Mouse (Mus musculus) gastrocnemius, postnatal 4 days (tissue): ENCODE results near the gene Aph1c. TPM values are rescaled to one million over a fixed set of nuclear protein-coding genes. Genes with fewer than 3 reads are reported as not detected.
"Not testable (repeated sequence)": the region's sequence is repeated elsewhere in the genome, so short reads cannot be mapped to it uniquely, and the experiment has no call there.

Experiments
- DNase-seq, 2 experiments: peaks; one replicate each; pipeline ENCODE4 v3.0.0; 2021 to 2022; ENCODE audit warnings: low spot score in 2 of 2, mixed read lengths in 2 of 2
- long read RNA-seq, 2 experiments: library from polyadenylated mRNA; stranded (forward); transcript quantifications; one replicate each; pipeline ENCODE4 v2.0.0; 2021
- total RNA-seq, 2 experiments: library from RNA; stranded (reverse); gene quantifications; 2 replicates each; pipeline ENCODE4 v1.2.3; 2021

Gene Aph1c
- under 1 TPM; 0.80 to 0.98 TPM for total RNA-seq
- long read RNA-seq, experiment 1, result 0 reads
- long read RNA-seq, experiment 2, partial matches to known transcripts, result 1 of 2 reads
- long read RNA-seq, experiment 2, other reads (novel, unspliced or antisense), result 1 of 2 reads

GRCm38 (mm10) chr9:66834318-66835096 is at the start of gene Aph1c:
Gene Aph1c (minus strand): TSS chr9:66834726.
- DNase-seq, result peak; percentile 93 to 97

GRCm38 (mm10) chr9:66883500-66883899 is 49.0 kb upstream of the Aph1c start:
- no peak for DNase-seq

- DNase-seq, result no peak
Measured at GRCm38 (mm10) chr9:66882406-66882821, 47.9 kb upstream of the Aph1c start.

GRCm38 (mm10) chr9:66881858-66882257 is 47.3 kb upstream of the Aph1c start:
- no peak for DNase-seq

- DNase-seq, result no peak
Measured at GRCm38 (mm10) chr9:66880752-66881151, 46.2 kb upstream of the Aph1c start.

- DNase-seq, result no peak
Measured at GRCm38 (mm10) chr9:66879486-66879885, 45.0 kb upstream of the Aph1c start.

- no peak for DNase-seq
Measured at GRCm38 (mm10) chr9:66878899-66879298, 44.4 kb upstream of the Aph1c start.

- DNase-seq, result no peak
Measured at GRCm38 (mm10) chr9:66876577-66876976, 42.1 kb upstream of the Aph1c start.

GRCm38 (mm10) chr9:66874297-66874696 is 39.8 kb upstream of the Aph1c start:
- DNase-seq, result no peak

GRCm38 (mm10) chr9:66873531-66873930 is 39.0 kb upstream of the Aph1c start:
- DNase-seq, result no peak

- DNase-seq, result not testable (repeated sequence)
Measured at GRCm38 (mm10) chr9:66873009-66873408, 38.5 kb upstream of the Aph1c start.

- DNase-seq, result peak in 1 of 2 experiments; percentile 35
Measured at GRCm38 (mm10) chr9:66872015-66872727, 37.6 kb upstream of the Aph1c start.

- DNase-seq, result no peak
Measured at GRCm38 (mm10) chr9:66864708-66865107, 30.2 kb upstream of the Aph1c start.

- no peak for DNase-seq
Measured at GRCm38 (mm10) chr9:66863456-66863855, 28.9 kb upstream of the Aph1c start.

GRCm38 (mm10) chr9:66862202-66862601 is 27.7 kb upstream of the Aph1c start:
- no peak for DNase-seq

- DNase-seq, result no peak
Measured at GRCm38 (mm10) chr9:66861104-66861767, 26.7 kb upstream of the Aph1c start.

- DNase-seq, result no peak
Measured at GRCm38 (mm10) chr9:66859523-66859922, 25.0 kb upstream of the Aph1c start.

GRCm38 (mm10) chr9:66855865-66856264 is 21.3 kb upstream of the Aph1c start:
- DNase-seq, result no peak

GRCm38 (mm10) chr9:66852592-66852991 is 18.1 kb upstream of the Aph1c start:
- no peak for DNase-seq

GRCm38 (mm10) chr9:66850966-66851365 is 16.4 kb upstream of the Aph1c start:
- no peak for DNase-seq

- no peak for DNase-seq
Measured at GRCm38 (mm10) chr9:66846822-66847221, 12.3 kb upstream of the Aph1c start.

GRCm38 (mm10) chr9:66835097-66835480 is 563 bp upstream of the Aph1c start:
- DNase-seq, result peak in 1 of 2 experiments; percentile 39
